Mouse (Mus musculus) activated CD4-positive, CD25-positive, alpha-beta regulatory T cell, adult 4 months (primary cell): ENCODE results near the gene Foxn3. TPM values are rescaled to one million over a fixed set of nuclear protein-coding genes. Genes with fewer than 3 reads are reported as not detected.

Experiments used
- ATAC-seq: one replicate; pipeline ENCODE4 v1.8.0; 2017
- polyA plus RNA-seq, 2 experiments: library from polyadenylated mRNA; unstranded; fragments of 100-300 nt; shearing (Covaris generic); gene quantifications; one replicate each; pipeline ENCODE4 v1.2.1; 2017

The Foxn3 gene
- polyA plus RNA-seq, 2 experiments from 2014 or later = 91.7 to 138 TPM

DNA sequence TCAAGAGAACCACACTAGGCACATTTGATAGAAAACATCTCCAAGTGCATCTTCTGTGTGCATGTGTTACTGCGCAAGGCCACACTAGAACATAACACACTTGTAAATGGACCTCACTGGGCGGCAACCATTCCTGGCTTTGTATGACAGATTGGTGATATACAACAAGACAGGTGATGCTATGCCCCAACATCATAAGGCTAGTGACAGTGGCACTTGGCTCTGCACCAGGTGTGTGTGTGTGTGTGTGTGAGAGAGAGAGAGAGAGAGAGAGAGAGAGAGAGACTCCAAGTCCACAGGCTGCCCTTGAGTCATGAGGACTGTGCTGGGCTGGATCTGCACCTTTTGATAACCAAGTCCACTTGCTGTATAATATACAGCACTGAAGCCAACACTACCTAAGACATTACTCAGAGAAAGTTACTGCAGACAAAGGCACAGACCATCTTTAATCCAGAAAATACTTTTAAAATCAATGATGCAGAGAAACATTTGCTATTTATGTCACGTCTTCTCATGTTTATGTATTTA is 242.4 kb downstream of the Foxn3 start:
- no peak for ATAC-seq

DNA sequence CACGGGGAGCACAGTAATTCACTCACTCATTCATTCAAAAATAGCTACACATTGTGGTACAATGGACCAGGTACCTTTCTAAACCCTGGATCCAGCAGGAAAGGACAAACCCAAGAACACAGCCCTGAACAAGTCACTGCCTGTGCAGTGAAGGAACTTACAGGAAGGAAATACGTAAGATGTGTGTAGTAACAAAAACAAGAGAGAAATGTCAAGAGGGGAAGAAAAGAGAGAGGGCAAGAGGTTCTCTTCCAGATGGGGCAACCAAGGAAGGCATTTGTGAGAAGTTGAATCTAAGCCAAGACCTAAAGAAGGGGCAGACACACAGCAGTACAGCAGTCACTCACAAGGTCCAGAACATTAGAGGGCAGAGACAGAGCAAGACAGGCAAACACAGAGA is 243.5 kb downstream of the Foxn3 start:
- ATAC-seq = no peak

DNA sequence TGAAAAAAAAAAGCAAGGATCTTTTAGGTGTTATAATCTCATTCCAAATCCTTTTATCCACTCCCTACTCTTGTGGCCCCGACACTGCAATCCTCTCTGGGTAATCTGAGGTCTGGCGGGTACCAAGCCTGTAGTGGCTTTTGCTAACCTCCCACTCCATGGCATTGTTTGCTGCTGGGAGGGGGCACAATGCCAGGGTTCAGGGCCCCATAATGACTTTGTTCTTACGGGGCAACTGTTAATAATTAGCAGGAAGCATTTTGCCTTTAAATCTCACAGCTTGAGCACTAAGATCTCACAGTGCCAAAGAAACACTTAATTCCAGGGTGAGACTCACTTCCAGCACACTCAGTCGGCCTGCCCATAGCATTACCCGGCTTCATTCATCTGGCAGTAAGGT is 244.2 kb downstream of the Foxn3 start:
- ATAC-seq = no peak

DNA sequence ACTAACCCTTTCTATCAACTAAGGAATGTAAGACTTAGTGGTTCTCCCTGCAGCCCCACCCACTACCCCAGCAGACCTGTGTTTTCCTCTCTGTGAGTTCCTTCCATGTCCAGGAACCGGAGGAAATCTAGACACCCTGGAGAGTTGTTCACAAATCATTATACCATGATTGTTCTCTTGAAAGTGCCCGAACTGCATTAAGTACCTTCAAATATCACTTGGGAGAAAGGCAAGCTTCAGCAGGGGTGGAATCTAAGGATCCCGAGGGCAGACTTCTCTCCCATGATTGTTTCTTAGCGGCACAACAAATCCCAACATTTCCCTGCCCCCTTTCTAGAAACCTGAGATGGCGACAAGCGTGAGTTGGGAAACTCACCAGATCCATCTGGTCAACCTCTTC is 247.5 kb downstream of the Foxn3 start:
- ATAC-seq = no peak

GRCm38 (mm10) chr12:99314817-99315216 is 248.6 kb downstream of the Foxn3 start:
- no peak for ATAC-seq

GRCm38 (mm10) chr12:99311303-99311702 is 252.1 kb downstream of the Foxn3 start:
- ATAC-seq = no peak

GRCm38 (mm10) chr12:99309937-99310336 is 253.4 kb downstream of the Foxn3 start:
- no peak for ATAC-seq

- no peak for ATAC-seq
Observed at GRCm38 (mm10) chr12:99308541-99309089, 254.8 kb downstream of the Foxn3 start.

GRCm38 (mm10) chr12:99306536-99307204 is 256.7 kb downstream of the Foxn3 start:
- ATAC-seq = no peak

- ATAC-seq = no peak
Observed at GRCm38 (mm10) chr12:99305784-99306535, 257.4 kb downstream of the Foxn3 start.

- ATAC-seq = no peak
Observed at GRCm38 (mm10) chr12:99305324-99305723, 258.1 kb downstream of the Foxn3 start.

DNA sequence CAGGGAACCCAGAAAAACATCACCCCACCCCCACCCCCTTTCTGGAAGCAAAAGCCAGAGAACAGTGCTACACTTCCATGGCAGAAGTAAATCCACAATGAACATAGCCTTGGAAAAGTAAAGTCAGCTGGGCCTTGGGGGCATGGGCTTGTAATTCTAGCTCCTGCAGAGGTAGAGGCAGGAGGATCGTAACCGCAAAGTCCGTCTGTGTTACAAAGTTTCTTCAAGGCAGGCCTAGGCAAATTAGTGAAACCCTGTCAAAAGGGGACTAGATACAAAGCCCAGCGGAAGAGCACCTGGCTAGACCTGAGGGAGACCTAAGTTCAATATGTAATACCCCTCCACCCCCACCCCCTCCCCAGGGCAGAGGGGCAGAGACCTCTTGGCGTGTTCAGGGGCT is 259.3 kb downstream of the Foxn3 start:
- no peak for ATAC-seq

GRCm38 (mm10) chr12:99303581-99303980 is 259.8 kb downstream of the Foxn3 start:
- no peak for ATAC-seq

- ATAC-seq = no peak
Observed at GRCm38 (mm10) chr12:99299900-99300299, 263.5 kb downstream of the Foxn3 start.

- ATAC-seq = no peak
Observed at GRCm38 (mm10) chr12:99298851-99299600, 264.4 kb downstream of the Foxn3 start.

- ATAC-seq = no peak
Observed at GRCm38 (mm10) chr12:99298242-99298641, 265.1 kb downstream of the Foxn3 start.

DNA sequence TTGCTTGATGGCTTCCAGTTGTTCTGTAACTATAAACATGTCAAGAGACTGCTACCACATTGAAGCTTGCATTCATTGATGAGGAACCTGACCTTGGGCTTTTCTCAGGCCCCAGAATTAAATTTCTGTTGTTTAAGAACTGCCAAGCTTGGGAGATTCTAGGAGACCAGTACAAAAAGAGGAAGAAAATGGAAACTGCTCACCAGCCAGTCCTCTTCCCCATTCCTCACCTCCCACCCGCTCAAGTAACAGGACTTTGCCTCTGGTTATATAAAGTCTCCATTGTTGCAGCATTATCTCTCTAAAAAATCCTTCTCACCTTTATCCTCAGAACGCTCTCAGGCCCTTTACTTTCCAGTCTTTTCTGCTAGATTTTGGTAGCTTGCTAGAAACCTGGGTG is 265.6 kb downstream of the Foxn3 start:
- no peak for ATAC-seq

DNA sequence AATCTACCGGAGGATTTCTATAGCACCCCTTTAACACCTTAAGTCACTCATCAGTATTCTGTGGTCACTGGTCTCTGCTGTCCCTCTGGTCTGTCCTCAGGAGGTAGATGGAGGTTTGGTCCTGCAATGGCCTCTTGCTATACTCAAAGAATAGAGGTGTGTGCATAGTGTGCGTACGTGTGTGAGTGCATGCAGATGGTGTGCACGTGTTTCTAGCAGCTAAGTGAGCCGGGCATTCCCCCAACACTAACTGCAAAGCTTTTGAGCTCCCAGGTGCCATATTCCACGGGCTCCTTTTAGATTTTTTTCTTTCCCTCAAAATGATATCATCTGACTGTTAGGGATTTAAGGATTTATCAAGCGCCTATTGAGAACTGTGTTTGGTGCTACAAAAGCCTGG is 269.9 kb downstream of the Foxn3 start:
- no peak for ATAC-seq

DNA sequence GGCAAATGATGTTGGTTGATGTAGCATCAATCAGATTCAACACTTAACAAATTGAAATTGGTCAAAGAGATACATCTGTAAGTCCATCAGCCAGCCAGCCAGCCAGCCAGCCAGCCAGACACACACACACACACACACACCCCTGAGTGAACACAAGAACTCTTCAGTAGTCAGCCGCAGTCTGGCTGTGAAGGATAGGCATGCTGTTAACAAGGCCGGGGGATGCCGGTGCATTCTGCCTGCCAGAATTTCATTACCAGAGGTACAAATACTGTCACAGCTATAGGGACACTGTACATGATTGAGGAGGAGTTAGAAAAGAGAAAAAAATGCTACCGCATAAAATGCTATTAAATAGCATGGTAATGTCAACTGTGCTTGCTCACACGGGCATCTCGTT is 271.2 kb downstream of the Foxn3 start:
- no peak for ATAC-seq

- no peak for ATAC-seq
Observed at GRCm38 (mm10) chr12:99287081-99287480, 276.3 kb downstream of the Foxn3 start.

GRCm38 (mm10) chr12:99286662-99287061 is 276.7 kb downstream of the Foxn3 start:
- ATAC-seq = no peak

- no peak for ATAC-seq
Observed at GRCm38 (mm10) chr12:99285656-99286055, 277.7 kb downstream of the Foxn3 start.

- ATAC-seq = no peak
Observed at GRCm38 (mm10) chr12:99285199-99285598, 278.2 kb downstream of the Foxn3 start.
